Mouse (Mus musculus) heart, adult 2 months (tissue): ENCODE measurements at regions not wholly inside any gene's neighbourhood (a gene's known extent, or its start where the extent isn't known, plus 50 kb on each side); places are given as distances from the start of the nearest gene placed in this dataset.

Experiments
- EP300 ChIP-seq: fragments of 200-500 bp; IDR thresholded peaks from 2 replicates; pipeline ENCODE4 v1.6.1; 2011; ENCODE audit warnings: low read depth, low read length, control low read depth; ENCODE audit not compliant: insufficient read depth
- POLR2A ChIP-seq: fragments of 200-500 bp; IDR thresholded peaks from 2 replicates; pipeline ENCODE4 v1.6.1; 2011; ENCODE audit warnings: mild to moderate bottlenecking, low read depth, low read length, control low read depth; ENCODE audit not compliant: insufficient read depth

DNA sequence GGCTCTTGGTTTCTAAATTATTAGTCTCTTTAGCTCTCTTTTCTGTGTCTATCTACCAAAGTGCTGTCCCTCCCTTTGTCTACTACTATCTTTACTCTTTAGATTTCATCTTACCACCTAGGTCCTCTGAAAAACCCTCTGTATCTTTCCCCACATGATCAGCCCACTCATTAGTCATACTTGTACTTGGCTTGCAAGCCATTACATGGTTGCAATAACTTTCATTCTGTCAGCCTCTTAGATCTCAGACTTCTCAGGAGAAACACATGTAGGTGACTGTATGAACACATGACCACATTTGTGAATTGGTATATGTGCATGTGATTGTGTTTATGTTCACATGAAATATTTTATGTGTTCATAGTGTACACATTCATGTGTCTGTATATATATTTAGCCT, 83.3 kb upstream of the Agbl1 start:
- no peak for TF ChIP-seq EP300
- no peak for TF ChIP-seq POLR2A
